Mouse (Mus musculus) Patski (cell line): Measurements from ENCODE around the gene 2010106E10Rik. TPM values are rescaled to one million over a fixed set of nuclear protein-coding genes. Genes with fewer than 3 reads are reported as not detected.
A peak's percentile ranks its signal among the peaks of the same experiment; 100 is the strongest.

Experiments used
- ATAC-seq: fragments of 100-300 bp; one replicate; pipeline ENCODE4 v1.8.0; 2021
- CTCF ChIA-PET: fragments of 350-600 bp; sonication (Branson Sonifier 250); formaldehyde crosslinking; loops from one replicate; lab custom pipeline; 2022; ENCODE audit warnings: inconsistent platforms; lab: Charles Lee
- POLR2A ChIA-PET: fragments of 350-600 bp; sonication (Branson Sonifier 250); formaldehyde crosslinking; loops from one replicate; lab custom pipeline; 2022; ENCODE audit warnings: antibody characterized with exemption, inconsistent platforms; lab: Charles Lee
- DNase-seq: peaks from one replicate; pipeline ENCODE4 v3.0.0-alpha.2; 2011; ENCODE audit warnings: low read depth, low spot score
- H3K27me3 ChIP-seq: fragments of 371-371 bp; one replicate; pipeline ENCODE4 v1.5.1; 2021
- CTCF ChIP-seq: fragments of 100-300 bp; IDR thresholded peaks from one replicate; pipeline ENCODE4 v1.5.1; 2021
- in situ Hi-C: fragments of 300-500 bp; cut with MboI; formaldehyde crosslinking; loops from 3 replicates; pipeline ENCODE4 v1.11.1; 2018; ENCODE audit warnings: low pct_unique_long_range_greater_than_20kb, mixed read lengths
- polyA plus RNA-seq: library from polyadenylated mRNA; unstranded; gene quantifications from one replicate; pipeline ENCODE4 v1.2.3, GENCODE M21; 2021

Gene 2010106E10Rik
- polyA plus RNA-seq: not detected

- H3K27me3 ChIP-seq: peaks cover 40% of the 10 kb centered on the region
- CTCF ChIA-PET: no interaction called here
- POLR2A ChIA-PET: no interaction called here
- no peak for ATAC-seq
- TF ChIP-seq CTCF: no peak
- in situ Hi-C loops: no loop called here
- DNase-seq: no peak
These were observed at the start of gene 2010106E10Rik for GRCm38 (mm10) chrX:112494974-112495373. Gene 2010106E10Rik (plus strand): TSS chrX:112495274.

GRCm38 (mm10) chrX:112505651-112506050 lies 10.6 kb downstream of the 2010106E10Rik start:
- ChIA-PET POLR2A (interaction anchor here (0.6 kb wide), 1 partner anchor 461 kb away, joined by 3 read pairs; no protein-coding TSS in a partner anchor), CTCF (no interaction called here)
- ATAC-seq (no peak), DNase-seq (no peak)
- in situ Hi-C loops: no loop called here
- H3K27me3 ChIP-seq: peaks cover 4% of the 10 kb centered on the region
- TF ChIP-seq CTCF: no peak

GRCm38 (mm10) chrX:112524755-112525154 lies 29.7 kb downstream of the 2010106E10Rik start:
- DNase-seq (no peak), ATAC-seq (no peak)
- ChIA-PET CTCF (no interaction called here), POLR2A (no interaction called here)
- peaks cover 5% of the 10 kb centered on the region for H3K27me3 ChIP-seq
- TF ChIP-seq CTCF: peak; percentile 44
- in situ Hi-C loops: no loop called here

- TF ChIP-seq CTCF: no peak
- in situ Hi-C loops: no loop called here
- H3K27me3 ChIP-seq: peaks cover 22% of the 10 kb centered on the region
- POLR2A ChIA-PET: no interaction called here
- no peak for ATAC-seq
- DNase-seq: no peak
- CTCF ChIA-PET: interaction anchor here (0.9 kb wide), 1 partner anchor 9 kb away, joined by 3 read pairs; no protein-coding TSS in a partner anchor
These were observed 48.0 kb downstream of the 2010106E10Rik start for GRCm38 (mm10) chrX:112543115-112543514.

GRCm38 (mm10) chrX:112567716-112568115 lies 72.6 kb downstream of the 2010106E10Rik start:
- in situ Hi-C loops: no loop called here
- H3K27me3 ChIP-seq: peaks cover 3% of the 10 kb centered on the region
- ATAC-seq (no peak), DNase-seq (no peak)
- TF ChIP-seq CTCF: no peak
- ChIA-PET POLR2A (no interaction called here), CTCF (no interaction called here)

- TF ChIP-seq CTCF: no peak
- DNase-seq (no peak), ATAC-seq (no peak)
- in situ Hi-C loops: no loop called here
- H3K27me3 ChIP-seq: peaks cover 35% of the 10 kb centered on the region
- ChIA-PET POLR2A (no interaction called here), CTCF (no interaction called here)
These were observed 105.6 kb downstream of the 2010106E10Rik start, which contains the start of gene Zfp711 for GRCm38 (mm10) chrX:112600511-112601305. Gene Zfp711 (plus strand): TSS chrX:112600526.

GRCm38 (mm10) chrX:112601306-112602120 lies 106.4 kb downstream of the 2010106E10Rik start:
- TF ChIP-seq CTCF: no peak
- DNase-seq (no peak), ATAC-seq (no peak)
- H3K27me3 ChIP-seq: peaks cover 31% of the 10 kb centered on the region
- CTCF ChIA-PET: no interaction called here
- POLR2A ChIA-PET: no interaction called here
- in situ Hi-C loops: no loop called here

Other genes with a start within 250 kb of the 2010106E10Rik start
- gene Apool, start 183.9 kb upstream of the 2010106E10Rik start, polyA plus RNA-seq: 39.3 TPM
- gene Satl1, start 88.5 kb upstream of the 2010106E10Rik start, polyA plus RNA-seq: 0.04 TPM
- gene Zfp711, start 105.3 kb downstream of the 2010106E10Rik start, polyA plus RNA-seq: not detected
- not detected for gene Pof1b, start 203.4 kb downstream of the 2010106E10Rik start, polyA plus RNA-seq